Comparison of ENCODE assay signal across 9 mouse cellular contexts in genomic region chr11:118400566-118400936, GRCm38 (mm10). TPM values are rescaled to one million over a fixed set of nuclear protein-coding genes. Genes with fewer than 3 reads are reported as not detected.
DNase-seq lines count a peak whose midpoint lies in the region; ATAC-seq lines count a peak whose summit lies in the region.
"Had no signal": no experiment of that assay in that cellular context is flagged by ENCODE, and none has a peak within 500 bp of the region (broad histone marks: within the 10 kb centered on the region; RNA-seq: fewer than 3 reads in every experiment).

No protein-coding gene starts in this region.

- no peaks in the 10 kb centered on the region for H3K4me1 ChIP-seq in hindbrain, embryonic 11.5 days (replicated peaks; ENCODE audit: control insufficient read depth, insufficient read depth, low read length)
- no peaks in the 10 kb centered on the region for H3K4me1 ChIP-seq in hindbrain, embryonic 14.5 days (replicated peaks; ENCODE audit: control insufficient read depth, insufficient read depth, low read length)
- H3K4me1 ChIP-seq in heart, embryonic 12.5 days (replicated peaks), result peaks cover 32% of the 10 kb centered on the region
- peaks cover 22% of the 10 kb centered on the region for H3K4me1 ChIP-seq in neural tube, embryonic 15.5 days
- no peaks in the 10 kb centered on the region for H3K4me1 ChIP-seq in forebrain, embryonic 15.5 days

- H3K9ac ChIP-seq in hindbrain, embryonic 11.5 days (ENCODE audit: low read depth, low read length), result no peak overlapping the region
- no peak overlapping the region for H3K9ac ChIP-seq in hindbrain, embryonic 14.5 days
- no peak overlapping the region for H3K9ac ChIP-seq in heart, embryonic 12.5 days
- H3K9ac ChIP-seq in neural tube, embryonic 15.5 days (replicated peaks), result no peak overlapping the region
- H3K9ac ChIP-seq in forebrain, embryonic 15.5 days (replicated peaks), result no peak overlapping the region

- no peak for ATAC-seq in hindbrain, embryonic 11.5 days (ENCODE audit: low FRiP score)
- no peak for ATAC-seq in hindbrain, embryonic 14.5 days (ENCODE audit: low FRiP score)
- ATAC-seq in heart, embryonic 12.5 days (ENCODE audit: insufficient number of reproducible peaks, low FRiP score), result peak; percentile 64; the same call in 1 of the 2 replicates
- ATAC-seq in neural tube, embryonic 15.5 days (ENCODE audit: low FRiP score), result no peak
- no peak for ATAC-seq in forebrain, embryonic 15.5 days (replicated peaks)

- no peaks in the 10 kb centered on the region for H3K9me3 ChIP-seq in hindbrain, embryonic 11.5 days (ENCODE audit: control insufficient read depth, low read length)
- no peaks in the 10 kb centered on the region for H3K9me3 ChIP-seq in hindbrain, embryonic 14.5 days (ENCODE audit: control insufficient read depth, low read length)
- no peaks in the 10 kb centered on the region for H3K9me3 ChIP-seq in heart, embryonic 12.5 days (replicated peaks)
- no peaks in the 10 kb centered on the region for H3K9me3 ChIP-seq in neural tube, embryonic 15.5 days (replicated peaks)
- no peaks in the 10 kb centered on the region for H3K9me3 ChIP-seq in forebrain, embryonic 15.5 days
- H3K9me3 ChIP-seq: G1E had no signal

- H3K27me3 ChIP-seq in hindbrain, embryonic 11.5 days (ENCODE audit: control insufficient read depth, insufficient read depth, low read length), result no peaks in the 10 kb centered on the region
- no peaks in the 10 kb centered on the region for H3K27me3 ChIP-seq in hindbrain, embryonic 14.5 days (ENCODE audit: control insufficient read depth, insufficient read depth, low read length)
- H3K27me3 ChIP-seq in heart, embryonic 12.5 days (replicated peaks), result no peaks in the 10 kb centered on the region
- H3K27me3 ChIP-seq in neural tube, embryonic 15.5 days (replicated peaks), result no peaks in the 10 kb centered on the region
- no peaks in the 10 kb centered on the region for H3K27me3 ChIP-seq in forebrain, embryonic 15.5 days

- 51% methylated on average over 6 of the region's 6 CpGs for WGBS in hindbrain, embryonic 11.5 days
- 42% methylated on average over 6 of the region's 6 CpGs for WGBS in hindbrain, embryonic 14.5 days
- WGBS in heart, embryonic 12.5 days, result 12% methylated on average over 6 of the region's 6 CpGs
- 25% methylated on average over 6 of the region's 6 CpGs for WGBS in neural tube, embryonic 15.5 days
- WGBS in forebrain, embryonic 15.5 days, result 52% methylated on average over 6 of the region's 6 CpGs

- no peak overlapping the region for H3K4me3 ChIP-seq in hindbrain, embryonic 11.5 days (ENCODE audit: low read depth, low read length)
- no peak overlapping the region for H3K4me3 ChIP-seq in hindbrain, embryonic 14.5 days (replicated peaks; ENCODE audit: low read length)
- no peak overlapping the region for H3K4me3 ChIP-seq in heart, embryonic 12.5 days
- no peak overlapping the region for H3K4me3 ChIP-seq in neural tube, embryonic 15.5 days (replicated peaks)
- no peak overlapping the region for H3K4me3 ChIP-seq in forebrain, embryonic 15.5 days

- H3K4me2 ChIP-seq in hindbrain, embryonic 11.5 days (replicated peaks; ENCODE audit: low read depth, low read length), result no peak overlapping the region
- H3K4me2 ChIP-seq in hindbrain, embryonic 14.5 days (replicated peaks), result no peak overlapping the region
- H3K4me2 ChIP-seq in heart, embryonic 12.5 days, result peak overlapping the region; percentile 10; the same call in 1 of the 2 replicates
- H3K4me2 ChIP-seq in neural tube, embryonic 15.5 days, result peak overlapping the region; percentile 6; the same call in 1 of the 2 replicates
- no peak overlapping the region for H3K4me2 ChIP-seq in forebrain, embryonic 15.5 days (replicated peaks)

- H3K36me3 ChIP-seq in hindbrain, embryonic 11.5 days (ENCODE audit: control insufficient read depth, insufficient read depth, low read length), result no peaks in the 10 kb centered on the region
- 0 out of 2 replicates have a peak, but pooled peaks cover 2% of the 10 kb centered on the region for H3K36me3 ChIP-seq in hindbrain, embryonic 14.5 days (replicated peaks; ENCODE audit: control insufficient read depth, insufficient read depth)
- H3K36me3 ChIP-seq in heart, embryonic 12.5 days, result peaks cover 9% of the 10 kb centered on the region
- peaks cover 2% of the 10 kb centered on the region; the same call in 1 of the 2 replicates for H3K36me3 ChIP-seq in neural tube, embryonic 15.5 days
- 0 out of 2 replicates have a peak, but pooled peaks cover 2% of the 10 kb centered on the region for H3K36me3 ChIP-seq in forebrain, embryonic 15.5 days

- H3K27ac ChIP-seq in hindbrain, embryonic 11.5 days (ENCODE audit: low read depth, low read length), result 0 out of 2 replicates have a peak overlapping the region, but pooled peaks have one; percentile 6
- H3K27ac ChIP-seq in hindbrain, embryonic 14.5 days, result no peak overlapping the region
- peak overlapping the region; percentile 49 for H3K27ac ChIP-seq in heart, embryonic 12.5 days (ENCODE audit: poor library complexity, severe bottlenecking)
- H3K27ac ChIP-seq in neural tube, embryonic 15.5 days (replicated peaks), result no peak overlapping the region; the same call in 1 of the 2 replicates
- no peak overlapping the region for H3K27ac ChIP-seq in forebrain, embryonic 15.5 days (replicated peaks)

- no peak for DNase-seq in hindbrain, embryonic 11.5 days (ENCODE audit: low spot score)
- DNase-seq in hindbrain, embryonic 14.5 days (ENCODE audit: low spot score), result no peak
- peak; percentile 38 for DNase-seq in brain, adult 2 months (ENCODE audit: low read depth, low spot score)
- peak; percentile 24 for DNase-seq in liver
- DNase-seq in T-cell, adult 2 months (ENCODE audit: low spot score), result no peak

RNA-seq across cellular contexts. Expression of gene Lgals3bp, which starts 1.3 kb away (rescaled TPM):
- 1.9 and 2.7 TPM in 2 replicates for polyA plus RNA-seq in hindbrain, embryonic 11.5 days (2014; fragmentation: Nextera tagmentation; extraction: Ambion mirVana)
- polyA plus RNA-seq in hindbrain, embryonic 14.5 days (2014; fragmentation: Nextera tagmentation; extraction: Ambion mirVana), result 4.0 and 4.7 TPM in 2 replicates
- polyA plus RNA-seq in heart, embryonic 12.5 days (2016; fragmentation: Nextera tagmentation; extraction: Ambion mirVana), result 4.5 and 5.1 TPM in 2 replicates
- polyA plus RNA-seq in neural tube, embryonic 15.5 days (2015; fragmentation: Nextera tagmentation; extraction: Ambion mirVana), result 3.6 and 20.7 TPM in 2 replicates
- 2.6 TPM in 2 replicates for polyA plus RNA-seq in forebrain, embryonic 15.5 days (2015; fragmentation: Nextera tagmentation; extraction: Ambion mirVana)

RNA-seq across cellular contexts. Expression of gene Cant1, which starts 18.3 kb away (rescaled TPM):
- polyA plus RNA-seq in hindbrain, embryonic 11.5 days (2014; fragmentation: Nextera tagmentation; extraction: Ambion mirVana), result 21.0 and 21.1 TPM in 2 replicates
- 25.4 and 26.9 TPM in 2 replicates for polyA plus RNA-seq in hindbrain, embryonic 14.5 days (2014; fragmentation: Nextera tagmentation; extraction: Ambion mirVana)
- polyA plus RNA-seq in heart, embryonic 12.5 days (2016; fragmentation: Nextera tagmentation; extraction: Ambion mirVana), result 23.6 and 23.7 TPM in 2 replicates
- polyA plus RNA-seq in neural tube, embryonic 15.5 days (2015; fragmentation: Nextera tagmentation; extraction: Ambion mirVana), result 28.9 and 29.4 TPM in 2 replicates
- polyA plus RNA-seq in forebrain, embryonic 15.5 days (2015; fragmentation: Nextera tagmentation; extraction: Ambion mirVana), result 28.9 and 31.6 TPM in 2 replicates

RNA-seq across cellular contexts. Expression of gene C1qtnf1, which starts 27.5 kb away (rescaled TPM):
- polyA plus RNA-seq in hindbrain, embryonic 11.5 days (2014; fragmentation: Nextera tagmentation; extraction: Ambion mirVana), result 1.1 and 2.5 TPM in 2 replicates
- polyA plus RNA-seq in hindbrain, embryonic 14.5 days (2014; fragmentation: Nextera tagmentation; extraction: Ambion mirVana), result 5.0 and 5.2 TPM in 2 replicates
- polyA plus RNA-seq in heart, embryonic 12.5 days (2016; fragmentation: Nextera tagmentation; extraction: Ambion mirVana), result 4.9 and 5.5 TPM in 2 replicates
- polyA plus RNA-seq in neural tube, embryonic 15.5 days (2015; fragmentation: Nextera tagmentation; extraction: Ambion mirVana), result 4.8 and 6.7 TPM in 2 replicates
- polyA plus RNA-seq in forebrain, embryonic 15.5 days (2015; fragmentation: Nextera tagmentation; extraction: Ambion mirVana), result 3.2 and 3.4 TPM in 2 replicates
- polyA plus RNA-seq: G1E had no signal

RNA-seq across cellular contexts. Expression of gene Timp2, which starts 45.0 kb away (rescaled TPM):
- 39.5 and 41.2 TPM in 2 replicates for polyA plus RNA-seq in hindbrain, embryonic 11.5 days (2014; fragmentation: Nextera tagmentation; extraction: Ambion mirVana)
- polyA plus RNA-seq in hindbrain, embryonic 14.5 days (2014; fragmentation: Nextera tagmentation; extraction: Ambion mirVana), result 94.3 and 114 TPM in 2 replicates
- 68.9 and 72.1 TPM in 2 replicates for polyA plus RNA-seq in heart, embryonic 12.5 days (2016; fragmentation: Nextera tagmentation; extraction: Ambion mirVana)
- polyA plus RNA-seq in neural tube, embryonic 15.5 days (2015; fragmentation: Nextera tagmentation; extraction: Ambion mirVana), result 84.6 and 86.6 TPM in 2 replicates
- 69.4 and 75.2 TPM in 2 replicates for polyA plus RNA-seq in forebrain, embryonic 15.5 days (2015; fragmentation: Nextera tagmentation; extraction: Ambion mirVana)
- polyA plus RNA-seq: G1E had no signal

RNA-seq across cellular contexts. Expression of gene Cep295nl, which starts 58.3 kb away (rescaled TPM):
- polyA plus RNA-seq in hindbrain, embryonic 11.5 days (2014; fragmentation: Nextera tagmentation; extraction: Ambion mirVana), result 0.37 and 0.42 TPM in 2 replicates
- polyA plus RNA-seq in hindbrain, embryonic 14.5 days (2014; fragmentation: Nextera tagmentation; extraction: Ambion mirVana), result 0.17 TPM in 1 of 2 replicates, not detected in the other
- 0.23 and 0.24 TPM in 2 replicates for polyA plus RNA-seq in heart, embryonic 12.5 days (2016; fragmentation: Nextera tagmentation; extraction: Ambion mirVana)
- 0.18 and 0.37 TPM in 2 replicates for polyA plus RNA-seq in neural tube, embryonic 15.5 days (2015; fragmentation: Nextera tagmentation; extraction: Ambion mirVana)
- polyA plus RNA-seq in forebrain, embryonic 15.5 days (2015; fragmentation: Nextera tagmentation; extraction: Ambion mirVana), result 0.09 TPM in 1 of 2 replicates, not detected in the other
- polyA plus RNA-seq: G1E had no signal

Comparison
In these comparisons a context has a peak if more than half of its experiments do, and no peak if none do; other contexts are left out.
1. H3K27ac ChIP-seq: peak in hindbrain, embryonic 11.5 days (single experiment) and heart, embryonic 12.5 days (single experiment); none in hindbrain, embryonic 14.5 days (single experiment), neural tube, embryonic 15.5 days (single experiment) and forebrain, embryonic 15.5 days (single experiment).
2. DNase-seq: peak in brain, adult 2 months (single experiment) and liver (single experiment); none in hindbrain, embryonic 11.5 days (single experiment), hindbrain, embryonic 14.5 days (single experiment) and T-cell, adult 2 months (single experiment).
3. H3K4me2 ChIP-seq: peak in heart, embryonic 12.5 days (single experiment) and neural tube, embryonic 15.5 days (single experiment); none in hindbrain, embryonic 11.5 days (single experiment), hindbrain, embryonic 14.5 days (single experiment) and forebrain, embryonic 15.5 days (single experiment).